Mouse (Mus musculus) adipocyte (in vitro differentiated cells): ENCODE data around the gene Ankdd1a.

Experiments used
- DNase-seq: peaks from one replicate; pipeline ENCODE4 v3.0.0-alpha.2; 2016; ENCODE audit warnings: low spot score

Ankdd1a gene

DNA sequence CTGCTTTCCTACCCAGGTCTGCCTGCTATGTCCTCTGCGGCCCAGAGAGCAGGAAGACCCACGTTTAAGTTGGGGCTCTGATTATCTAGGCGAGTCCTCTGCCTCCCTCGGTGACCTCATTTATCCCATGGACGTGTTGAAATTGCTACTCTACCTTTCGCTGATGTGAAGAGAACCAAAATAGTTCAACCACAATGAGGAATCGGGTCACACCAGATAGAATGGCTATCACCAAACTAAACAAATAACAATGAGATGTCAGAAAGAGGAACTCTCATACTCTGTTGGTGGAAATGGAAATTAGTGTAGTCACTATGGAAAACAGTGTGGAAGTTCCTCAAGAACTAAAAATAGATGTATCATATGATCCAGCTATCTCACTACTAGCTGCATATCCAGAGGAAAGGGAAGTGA lies 22.1 kb upstream of the Ankdd1a start:
- no peak for DNase-seq

DNA sequence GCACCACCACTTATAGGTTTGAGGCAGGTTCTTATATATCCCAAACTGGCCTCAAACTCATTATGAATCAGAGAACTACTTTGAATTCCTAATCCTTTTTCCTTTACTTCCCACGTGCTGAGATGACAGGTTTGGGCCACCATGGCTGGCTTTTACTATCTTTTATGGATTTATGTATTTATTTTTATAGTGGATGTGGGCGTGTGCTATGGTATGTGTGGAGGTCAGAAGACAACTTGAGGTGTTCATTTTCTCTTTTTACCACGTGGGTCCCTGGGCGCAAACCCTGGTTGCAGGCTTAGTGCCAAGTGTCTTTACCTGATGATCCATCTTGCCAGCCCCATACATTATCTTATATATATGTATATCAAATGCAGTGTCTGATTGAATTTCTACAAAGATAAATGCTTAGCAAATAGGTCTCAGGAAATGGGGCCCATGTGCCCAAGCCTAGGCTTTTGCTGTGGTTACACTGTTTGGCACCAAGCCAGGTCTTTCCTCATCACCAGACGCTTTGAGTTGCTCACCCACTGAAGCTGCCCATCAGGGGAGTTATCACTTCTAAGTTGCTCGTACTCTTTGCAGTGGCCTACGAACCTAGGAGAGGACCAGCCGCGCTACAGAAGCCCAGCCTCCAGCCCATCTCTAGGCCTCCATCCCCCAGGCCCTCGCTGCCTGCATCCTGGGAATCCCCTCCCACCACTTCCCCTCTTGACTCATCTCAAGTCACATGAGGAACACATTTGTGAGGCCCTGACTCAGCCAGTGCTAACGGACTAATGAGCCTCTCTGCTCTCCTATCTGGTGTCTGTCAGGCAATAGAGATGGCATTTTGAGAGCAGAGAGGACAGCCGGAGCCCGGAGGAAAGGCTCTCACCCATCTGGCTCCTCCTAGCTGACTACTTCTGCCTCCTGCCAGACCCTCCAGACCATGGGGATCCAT lies 21.4 kb upstream of the Ankdd1a start:
- DNase-seq, result peak; percentile 78

DNA sequence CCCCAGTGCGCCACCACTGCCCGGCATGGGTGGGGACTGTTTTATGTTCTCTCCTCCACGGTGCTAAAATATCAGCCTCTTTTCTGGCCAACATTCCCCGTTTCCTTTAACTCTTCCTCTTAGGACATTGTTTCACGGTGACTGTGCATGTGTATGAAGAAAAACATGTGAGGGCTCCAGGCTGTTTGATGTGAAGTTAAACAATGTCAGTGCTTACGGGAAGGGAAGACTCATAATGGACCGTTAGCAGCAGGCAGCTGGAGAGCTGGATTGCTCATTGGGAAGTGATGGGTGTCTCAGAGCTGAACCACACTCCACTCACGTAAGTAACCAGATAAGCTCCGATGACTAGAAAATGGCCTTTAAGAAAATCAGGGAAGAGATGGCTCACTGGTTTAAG lies 19.7 kb upstream of the Ankdd1a start:
- DNase-seq, result no peak

DNA sequence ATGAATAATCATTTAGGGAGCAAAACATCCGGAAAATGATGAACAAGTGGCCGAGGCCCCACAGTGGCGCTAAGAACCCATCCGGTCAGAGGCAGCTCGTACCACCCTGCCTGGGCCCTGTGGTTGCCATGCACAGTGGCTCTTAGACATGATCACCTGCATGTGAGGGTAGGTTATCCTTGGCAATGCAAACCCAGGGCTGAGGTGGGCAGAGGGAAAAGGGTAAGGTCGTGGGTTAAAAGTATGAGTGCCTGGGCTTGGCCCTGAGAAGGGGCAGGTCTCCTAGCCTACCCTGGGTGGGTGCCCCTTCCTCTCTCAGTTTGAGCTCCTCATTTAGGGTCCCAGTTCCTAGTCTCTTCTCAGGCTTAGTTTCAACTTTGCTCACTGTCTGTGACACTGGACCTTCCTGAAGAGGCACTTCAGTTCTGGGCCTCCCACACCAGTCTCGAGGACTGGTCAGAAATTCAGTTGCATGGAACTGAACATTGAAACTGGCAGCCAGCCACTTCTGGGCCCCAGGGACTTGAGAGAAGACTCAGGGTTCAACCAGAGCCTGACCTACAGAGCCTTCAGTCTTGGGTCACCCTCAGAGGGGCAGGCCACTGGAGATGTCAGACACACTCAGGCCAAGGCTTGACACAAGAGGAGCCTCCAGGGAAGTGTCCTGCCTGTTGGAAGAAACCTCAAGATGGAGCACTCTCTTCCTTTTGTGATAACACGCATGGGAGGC lies 18.1 kb upstream of the Ankdd1a start:
- peak; percentile 74 for DNase-seq

DNA sequence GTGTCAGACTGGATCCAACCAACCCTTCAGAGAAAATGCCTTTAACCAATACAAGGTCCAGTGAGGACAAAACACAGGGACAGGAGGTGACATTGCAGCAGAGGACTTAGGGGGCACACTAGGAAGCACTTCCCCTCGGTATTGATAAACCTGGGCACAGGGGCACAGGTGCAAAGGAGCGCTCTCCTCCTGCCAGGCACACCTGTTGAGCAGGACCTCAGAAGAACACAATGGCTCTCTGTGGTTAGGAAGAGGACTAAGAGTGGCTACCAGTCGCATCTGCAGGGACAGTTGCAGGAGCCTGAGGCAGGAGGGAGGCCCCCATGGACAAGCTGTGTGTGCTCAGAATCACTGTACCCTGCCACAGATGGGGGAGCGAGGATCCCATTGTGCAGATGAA lies 16.5 kb upstream of the Ankdd1a start:
- DNase-seq, result no peak

DNA sequence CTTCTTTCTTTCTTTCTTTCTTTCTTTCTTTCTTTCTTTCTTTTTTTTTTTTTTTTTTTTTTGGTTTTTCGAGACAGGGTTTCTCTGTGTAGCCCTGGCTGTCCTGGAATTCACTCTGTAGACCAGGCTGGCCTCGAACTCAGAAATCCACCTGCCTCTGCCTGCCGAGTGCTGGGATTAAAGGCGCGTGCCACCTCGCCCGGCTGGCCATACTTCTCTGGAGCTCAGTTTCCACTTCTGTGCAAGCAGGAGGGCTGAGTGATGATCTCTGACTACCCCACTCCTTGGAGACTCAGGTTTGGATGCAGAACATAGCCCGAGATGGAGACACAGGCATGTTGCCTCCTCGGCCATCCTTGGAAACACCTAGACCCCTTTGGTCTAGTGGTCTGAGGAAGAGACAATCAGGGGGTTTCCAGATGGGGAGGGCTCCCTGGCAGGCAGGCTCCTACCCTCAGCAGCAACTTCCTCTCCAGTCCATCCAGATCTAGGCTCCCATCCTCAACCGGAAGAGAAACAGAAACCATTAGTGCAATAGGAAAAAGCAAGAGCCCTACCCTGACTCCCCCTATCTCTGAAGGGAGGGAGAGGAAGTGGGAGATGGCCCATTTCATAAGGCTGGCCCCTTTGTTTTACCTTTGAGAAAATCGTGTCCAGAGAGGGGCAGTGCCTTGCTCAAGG lies 15.9 kb upstream of the Ankdd1a start:
- no peak for DNase-seq

DNA sequence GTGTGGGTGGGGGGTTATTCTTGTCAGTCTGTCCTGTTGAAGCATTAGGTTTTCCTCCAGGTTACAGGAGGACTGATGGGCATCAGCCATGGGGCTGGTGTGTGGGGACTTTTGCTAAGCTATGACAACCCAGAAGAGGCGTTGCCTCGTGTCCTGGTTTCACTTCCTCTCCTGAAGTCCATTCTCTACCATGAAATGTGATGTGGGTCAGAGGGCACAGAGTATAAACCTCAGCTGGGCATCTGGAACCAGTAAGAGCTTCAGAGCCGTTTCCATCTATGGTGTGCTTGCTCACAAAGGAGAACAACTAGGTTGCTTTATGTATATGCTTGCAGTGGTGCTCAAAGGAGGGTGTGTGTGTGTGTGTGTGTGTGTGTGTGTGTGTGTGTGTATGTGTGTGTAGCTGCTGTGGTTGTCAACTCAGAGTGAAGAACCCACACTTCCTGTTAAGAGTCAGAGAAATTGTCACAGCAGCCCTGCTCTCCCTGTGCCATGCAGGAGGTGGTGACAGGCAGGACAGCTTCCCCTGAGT lies 15.3 kb upstream of the Ankdd1a start:
- no peak for DNase-seq

DNA sequence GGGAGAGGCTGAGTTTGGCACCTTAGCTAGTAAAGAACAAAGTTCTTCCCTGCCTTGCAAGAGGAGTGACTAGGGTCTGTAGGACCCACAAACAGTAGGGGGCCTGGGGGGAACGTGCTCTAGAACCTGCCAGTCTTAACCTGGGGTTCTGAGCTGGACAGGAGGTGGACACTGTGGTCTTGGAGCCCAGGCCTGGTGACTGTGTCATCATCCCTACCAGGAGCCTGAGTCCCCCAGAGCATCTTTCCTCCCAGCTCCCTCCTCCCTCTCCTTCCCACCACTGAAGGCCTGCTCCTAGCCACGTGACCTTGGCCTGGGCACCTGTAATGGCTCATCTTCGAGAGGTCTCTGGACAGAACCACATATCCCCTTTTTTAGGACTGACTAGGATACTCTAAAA lies 14.1 kb upstream of the Ankdd1a start:
- DNase-seq, result no peak

DNA sequence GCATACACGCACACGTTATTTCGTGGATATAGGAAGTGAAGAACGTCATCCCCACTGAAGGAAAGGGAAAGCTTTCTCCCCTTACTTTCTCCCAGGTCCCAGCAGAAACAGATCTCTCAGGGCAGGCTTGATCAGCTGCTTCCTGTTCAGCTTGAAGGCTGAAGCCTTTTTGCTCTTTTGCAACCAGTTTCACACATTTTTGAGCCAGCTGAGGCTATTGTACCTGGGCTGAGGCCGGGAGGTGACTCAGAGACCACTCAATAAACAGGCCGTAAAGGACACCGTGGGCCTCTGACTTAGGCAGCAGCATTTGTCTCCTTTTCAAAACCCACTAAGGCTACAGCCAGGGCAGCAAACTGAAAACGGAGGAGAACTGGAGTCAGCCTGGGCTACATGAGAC lies 13.0 kb upstream of the Ankdd1a start:
- DNase-seq, result no peak

DNA sequence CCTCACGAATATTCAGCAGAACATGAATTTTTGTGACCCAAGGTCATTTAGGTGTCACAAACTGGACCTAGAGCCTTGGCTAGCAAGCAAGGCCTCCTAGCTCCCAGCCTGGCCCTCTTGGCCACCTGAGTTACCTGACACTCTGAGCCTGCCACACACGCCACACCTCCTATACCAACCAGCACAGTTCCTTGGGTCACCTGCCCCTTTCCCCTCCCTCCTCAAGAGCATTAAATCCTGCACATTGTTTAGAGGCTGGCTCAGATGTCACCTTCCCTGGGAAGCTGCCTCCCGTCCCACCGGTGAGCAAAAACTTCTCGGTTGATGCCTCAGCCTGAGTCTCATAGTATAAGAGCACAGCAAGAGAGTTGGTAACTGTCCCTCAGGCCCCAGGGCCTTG lies 11.3 kb upstream of the Ankdd1a start:
- DNase-seq, result no peak

DNA sequence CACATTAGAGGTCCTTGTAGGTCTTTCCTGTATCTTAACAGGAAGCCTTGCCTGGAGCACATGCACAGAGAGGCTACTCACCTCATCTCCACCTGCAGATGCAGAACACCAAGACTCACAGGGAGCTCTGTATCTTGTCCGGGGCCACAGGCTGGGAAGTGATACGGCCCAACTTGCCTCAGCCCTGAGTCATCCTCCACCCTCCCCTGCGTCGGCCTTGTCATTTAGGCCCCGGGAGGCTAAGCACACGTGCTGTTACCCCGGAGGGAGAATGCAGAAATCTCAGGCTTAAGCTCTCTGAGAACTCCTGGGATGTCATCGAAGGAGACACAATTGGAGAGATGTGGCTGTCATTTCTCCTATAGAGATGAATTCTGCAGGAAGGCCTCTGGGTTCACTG lies 9.7 kb upstream of the Ankdd1a start:
- DNase-seq, result no peak

DNA sequence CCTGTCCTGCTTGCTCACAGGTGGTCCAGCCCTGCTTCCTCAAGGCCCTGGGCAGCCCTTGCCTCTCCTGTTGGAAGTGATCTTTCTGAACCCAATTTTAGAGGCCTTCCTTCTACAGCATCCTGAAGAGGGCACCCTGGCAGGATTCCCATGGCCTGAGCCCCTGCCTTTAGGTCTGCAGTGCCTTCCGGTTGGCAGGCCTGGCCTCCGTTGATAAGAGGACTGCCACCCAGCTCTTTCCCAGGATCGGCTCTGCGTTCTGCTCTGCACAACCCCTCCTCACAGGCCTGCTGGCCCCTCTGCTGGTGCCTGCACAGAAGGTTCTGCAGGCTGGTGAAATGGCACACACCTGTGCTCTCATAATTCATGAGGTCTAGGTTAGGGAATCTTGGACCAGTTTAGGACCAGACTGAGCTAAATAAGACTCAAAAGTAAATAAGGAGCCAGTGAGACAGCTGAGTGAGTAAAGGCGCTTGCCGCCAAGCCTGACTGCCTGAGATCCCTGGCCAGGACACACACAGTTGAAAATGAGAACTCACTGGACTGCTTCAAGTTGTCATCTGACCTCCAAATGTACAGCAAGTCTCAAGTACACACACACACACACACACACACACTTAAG lies 8.5 kb upstream of the Ankdd1a start:
- DNase-seq, result no peak

DNA sequence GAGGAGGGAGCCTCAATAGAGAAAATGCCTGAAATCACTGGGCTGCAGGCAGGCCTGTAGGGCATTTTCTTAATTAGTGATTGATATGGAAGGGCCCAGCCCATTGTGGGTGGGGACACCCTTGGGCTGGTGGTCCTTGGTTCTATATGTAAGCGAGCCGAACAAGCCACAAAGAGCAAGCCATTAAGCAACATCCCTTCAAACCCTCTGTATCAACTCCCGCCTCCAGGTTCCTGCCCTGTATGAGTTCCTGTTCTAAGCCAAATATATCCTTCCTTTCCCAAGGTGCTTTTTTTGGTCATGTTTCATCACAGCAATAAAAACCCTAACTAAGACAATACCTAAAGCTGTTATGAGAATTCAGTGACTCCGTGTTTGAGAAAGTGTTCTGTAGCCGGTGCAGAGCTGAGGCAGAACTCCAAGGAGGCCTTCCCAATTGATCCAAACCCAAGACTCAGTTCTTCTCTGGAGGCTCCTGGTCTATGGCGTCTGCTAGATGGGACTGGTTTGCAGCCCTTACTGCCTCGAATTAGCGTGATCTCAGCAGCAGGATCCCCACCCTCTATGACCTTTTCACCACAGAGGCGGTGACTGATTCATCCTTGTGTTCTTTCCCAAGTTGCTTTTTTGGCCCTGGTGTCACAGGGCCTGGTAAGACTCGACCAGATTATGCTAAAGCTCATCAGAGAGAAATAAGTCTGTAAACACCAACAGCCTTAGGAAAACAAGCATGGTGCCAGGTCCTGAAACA lies 5.6 kb upstream of the Ankdd1a start:
- DNase-seq, result peak; percentile 75

DNA sequence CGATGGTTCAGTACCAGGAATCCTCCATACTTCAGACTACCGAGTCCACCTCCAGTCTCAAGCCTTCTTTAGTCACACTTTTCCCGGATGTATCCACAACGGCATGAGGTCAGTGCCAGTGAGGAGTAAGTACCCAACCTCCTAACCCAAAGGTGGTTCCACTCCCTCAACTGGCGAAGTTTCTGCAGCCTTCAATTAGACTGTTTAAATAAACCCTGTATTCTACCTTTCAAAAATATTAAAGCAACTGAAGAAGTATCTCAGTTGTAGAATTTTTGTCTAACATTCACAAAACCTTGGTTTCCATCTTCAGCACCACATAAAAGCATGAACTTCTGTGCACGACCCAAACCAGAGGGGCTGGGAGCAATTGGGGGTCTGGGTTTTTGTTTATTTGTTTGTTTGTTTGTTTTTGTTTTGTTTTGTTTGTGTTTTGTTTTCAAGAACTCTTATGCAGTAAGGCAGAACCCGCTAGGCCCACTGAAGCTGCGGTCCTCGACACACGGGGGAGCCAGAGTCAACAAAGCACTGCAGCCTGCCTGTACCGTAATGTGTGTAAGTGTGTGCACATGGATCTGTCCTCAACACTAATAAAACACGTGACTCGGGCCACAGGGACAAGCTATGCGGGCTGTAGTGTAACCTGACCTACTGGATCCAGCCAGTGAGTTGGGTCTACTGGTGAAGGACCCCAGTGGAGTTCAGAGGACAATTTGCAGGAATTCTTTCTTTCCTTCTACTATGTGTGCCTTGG lies 3.8 kb upstream of the Ankdd1a start:
- peak; percentile 90 for DNase-seq

DNA sequence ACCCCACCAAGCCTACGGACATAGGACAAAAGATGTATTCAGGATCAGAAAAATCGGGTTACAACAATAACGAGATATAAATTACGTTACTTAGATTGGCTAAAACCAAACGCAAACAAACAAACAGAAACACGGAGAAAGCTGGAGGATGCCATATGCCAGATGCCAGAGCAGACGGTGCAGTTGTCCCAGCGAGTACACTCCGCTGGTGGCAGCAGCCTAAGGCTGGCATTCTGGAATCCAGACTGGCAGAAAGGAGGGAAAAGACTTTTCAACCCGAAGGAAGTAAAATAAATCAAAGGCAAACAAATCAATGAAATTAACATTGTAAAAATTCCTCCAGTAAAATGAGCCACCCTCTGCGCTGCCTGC lies 498 bp upstream of the Ankdd1a start:
- DNase-seq, result no peak

DNA sequence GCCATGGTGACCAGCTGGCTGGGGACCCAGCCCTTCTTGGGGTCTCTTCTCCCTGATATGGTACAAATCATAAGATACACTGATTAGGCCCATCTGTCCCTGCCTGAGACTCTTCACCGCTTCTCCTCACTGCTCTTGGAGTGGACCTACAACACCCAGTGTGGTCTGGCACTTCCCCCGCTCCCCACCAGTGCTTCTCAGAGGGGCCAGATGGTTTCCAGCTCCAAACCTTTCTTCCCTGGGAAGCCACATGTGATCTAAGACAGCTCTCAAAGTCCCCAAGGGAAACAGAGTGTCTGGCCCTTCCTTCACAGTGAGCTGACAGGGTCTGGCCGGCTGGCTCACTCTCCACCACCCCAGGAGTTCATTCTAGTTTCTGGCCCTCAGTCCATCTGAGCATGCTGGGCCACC lies 5.1 kb downstream of the Ankdd1a start:
- no peak for DNase-seq

DNA sequence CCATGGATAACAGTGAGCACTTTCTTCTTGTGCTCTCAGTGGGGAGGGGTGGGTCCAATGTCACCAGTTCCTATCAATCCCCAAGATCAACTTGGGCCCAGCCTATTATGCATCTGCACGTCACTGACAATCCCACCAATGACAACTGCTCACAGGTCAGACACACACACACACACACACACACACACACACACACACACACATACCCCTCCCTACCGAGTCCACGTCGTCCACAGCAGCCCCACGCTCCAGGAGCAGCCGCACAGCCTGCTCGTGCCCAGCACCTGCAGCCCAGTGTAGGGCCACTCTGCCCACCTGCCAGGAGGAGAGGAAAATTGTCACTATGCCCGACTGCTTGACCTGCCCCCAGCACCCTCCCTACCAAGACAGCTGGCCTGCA lies 5.6 kb downstream of the Ankdd1a start:
- no peak for DNase-seq

DNA sequence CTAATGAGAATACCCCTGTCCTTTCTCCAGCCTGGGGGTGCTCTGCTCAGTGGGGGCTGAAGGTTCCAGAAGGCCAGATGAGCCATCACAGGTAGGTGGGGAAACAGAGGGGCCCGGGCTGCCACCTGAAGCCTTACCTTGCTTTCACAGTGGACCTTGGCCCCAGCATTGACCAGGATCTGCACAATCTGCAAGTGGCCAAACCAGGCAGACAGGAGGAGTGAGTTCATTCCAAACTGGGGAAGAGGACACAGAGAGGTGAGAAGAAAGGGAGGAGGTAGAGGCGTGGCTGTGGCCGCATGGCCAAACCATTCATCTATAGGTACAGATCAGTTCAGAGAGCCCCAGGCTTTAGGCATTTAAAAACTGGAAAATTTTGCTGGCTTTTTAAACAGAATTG lies 7.5 kb downstream of the Ankdd1a start:
- no peak for DNase-seq

DNA sequence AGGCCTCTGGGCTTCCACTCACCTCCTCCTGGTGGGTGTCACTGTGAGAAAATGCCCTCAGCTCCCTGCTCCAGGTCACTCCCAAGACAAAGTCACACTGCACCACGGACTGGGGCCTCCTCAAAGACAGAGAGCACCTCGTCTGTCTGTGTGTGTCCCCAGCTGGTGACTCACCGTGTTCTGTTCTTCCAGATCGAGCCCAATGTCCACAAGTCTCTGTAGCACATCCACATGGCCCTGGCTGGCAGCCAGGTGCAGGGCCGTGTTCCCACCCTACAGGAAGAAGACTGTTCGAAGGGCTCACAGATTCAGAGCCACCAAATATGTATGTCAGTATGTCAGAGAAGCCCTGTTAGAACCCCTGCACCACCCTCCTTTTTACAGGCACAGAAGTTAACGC lies 11.5 kb downstream of the Ankdd1a start:
- DNase-seq, result no peak

DNA sequence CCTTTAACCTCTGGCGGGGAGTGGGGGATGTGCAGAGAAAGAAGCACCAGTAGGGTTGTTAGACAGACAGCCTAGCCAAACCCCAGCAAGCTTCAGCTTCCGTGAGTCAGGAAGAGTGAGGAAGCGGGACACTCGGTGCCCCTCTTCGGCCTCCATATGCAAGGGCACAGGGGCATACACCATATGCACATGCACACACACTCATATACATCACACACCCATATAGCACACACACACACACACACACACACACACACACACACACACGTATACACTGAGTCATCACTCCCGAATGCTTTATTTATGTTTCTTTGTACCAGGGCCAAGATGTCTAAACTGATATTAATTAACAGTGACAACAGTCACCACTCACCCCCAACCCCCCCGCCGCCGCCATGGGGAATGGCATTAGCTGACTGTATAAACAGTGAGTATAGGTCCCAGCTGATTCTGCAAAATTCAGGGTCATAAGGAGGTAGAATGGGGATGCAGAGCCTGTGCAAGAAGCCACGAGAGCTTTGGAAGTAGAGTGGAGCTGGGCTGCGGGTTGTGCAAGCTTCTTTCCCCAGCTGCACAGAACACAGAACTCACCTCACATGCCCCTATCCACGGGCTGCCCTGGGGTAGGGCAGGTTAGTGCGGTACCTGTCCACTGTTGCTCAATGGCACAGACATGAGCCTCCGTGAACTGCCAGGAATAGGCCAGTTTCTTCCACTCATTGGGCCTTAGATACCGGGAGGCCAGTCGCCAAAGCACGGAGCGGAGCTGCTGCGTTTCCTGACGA lies 17.1 kb downstream of the Ankdd1a start:
- DNase-seq, result no peak
